Mouse (Mus musculus): ENCODE data around the gene Golga4. TPM values are rescaled to one million over a fixed set of nuclear protein-coding genes. Genes with fewer than 3 reads are reported as not detected.

The Golga4 gene
- polyA plus RNA-seq, 1 experiment: 23.1 TPM

DNA sequence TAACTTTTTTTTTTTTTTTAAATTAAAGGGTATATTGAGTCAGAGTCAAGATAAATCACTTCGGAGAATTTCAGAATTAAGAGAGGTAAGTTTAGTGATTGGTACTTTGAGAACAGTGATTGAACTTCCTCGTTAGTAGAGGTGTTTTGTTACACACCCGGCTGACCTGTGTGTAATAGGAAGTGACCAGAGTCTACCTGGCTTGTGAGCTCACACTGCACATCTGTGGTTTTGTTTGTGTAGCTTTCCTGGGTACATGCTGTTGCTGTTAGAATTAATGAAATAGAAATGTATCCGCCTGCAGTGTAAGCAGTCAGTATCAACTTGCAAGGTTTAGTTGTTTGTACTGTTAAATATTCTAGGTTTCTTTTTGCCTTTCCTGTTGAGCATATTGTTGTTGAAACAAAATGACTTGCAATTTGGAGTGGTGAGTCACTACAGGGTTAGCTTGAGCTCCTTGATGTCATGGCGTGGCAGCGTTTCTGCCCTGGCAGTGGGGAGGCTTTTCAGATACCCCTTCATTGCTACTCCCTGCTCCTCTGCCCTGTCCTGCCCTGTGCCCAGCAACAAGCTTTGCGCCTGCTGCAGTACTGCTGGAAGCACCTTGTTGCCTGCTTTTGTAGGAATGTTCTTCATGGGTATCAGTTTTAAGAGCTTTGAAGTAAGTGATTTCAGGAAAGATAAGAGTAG, 26.6 kb downstream of the Golga4 start:
- no peak for DNase-seq

DNA sequence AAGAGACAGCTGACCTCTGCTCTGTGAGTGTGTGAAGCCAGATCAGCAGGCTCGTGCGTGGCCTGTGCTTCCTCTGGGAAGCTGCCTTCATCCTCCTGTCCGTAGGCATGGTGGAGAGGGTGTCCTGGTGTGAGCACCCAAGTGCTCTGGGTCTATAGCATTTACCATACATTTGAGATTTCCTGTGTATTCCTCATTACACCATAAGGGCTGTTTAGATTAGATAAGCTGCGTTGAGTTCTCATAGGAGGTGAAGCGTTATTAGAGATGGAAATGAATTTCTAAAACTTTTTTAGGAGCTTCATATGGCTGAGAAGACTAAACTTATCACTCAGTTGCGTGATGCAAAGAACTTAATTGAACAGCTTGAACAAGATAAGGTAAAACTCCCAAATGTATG, 30.9 kb downstream of the Golga4 start:
- WGBS: 88% methylated on average over 6 of the region's 6 CpGs
- Histone ChIP-seq H3K27me3 (replicated peaks; ENCODE audit: control insufficient read depth, insufficient read depth, low read length) (no peaks in the 10 kb centered on the region), H3K27ac (ENCODE audit: insufficient read depth, low read depth, low read length) (no peak overlapping the region), H3K36me3 (ENCODE audit: control insufficient read depth, insufficient read depth, low read length) (peaks cover 7% of the 10 kb centered on the region), H3K4me1 (ENCODE audit: control insufficient read depth, insufficient read depth, low read length) (no peaks in the 10 kb centered on the region), H3K4me3 (ENCODE audit: insufficient read depth, low read depth, low read length) (no peak overlapping the region)
- no peak for TF ChIP-seq CTCF (conservative IDR thresholded peaks at IDR 0.05; ENCODE audit: insufficient read depth, insufficient read length, low read depth, low read length)
- no peak for TF ChIP-seq POLR2A (IDR thresholded peaks at IDR 0.05; ENCODE audit: low read depth, low read length)
- DNase-seq: no peak

More for the DNA sequence above, 26.6 kb downstream of the Golga4 start:
- Histone ChIP-seq H3K36me3 (ENCODE audit: control insufficient read depth, insufficient read depth, low read length) (peaks cover 6% of the 10 kb centered on the region), H3K27me3 (replicated peaks; ENCODE audit: control insufficient read depth, insufficient read depth, low read length) (no peaks in the 10 kb centered on the region), H3K4me1 (ENCODE audit: control insufficient read depth, insufficient read depth, low read length) (no peaks in the 10 kb centered on the region), H3K4me3 (ENCODE audit: insufficient read depth, low read depth, low read length) (no peak overlapping the region), H3K27ac (ENCODE audit: insufficient read depth, low read depth, low read length) (no peak overlapping the region)
- TF ChIP-seq POLR2A (IDR thresholded peaks at IDR 0.05; ENCODE audit: low read depth, low read length) (no peak), CTCF (conservative IDR thresholded peaks at IDR 0.05; ENCODE audit: insufficient read depth, insufficient read length, low read depth, low read length) (no peak)
- 83% methylated on average over 7 of the region's 7 CpGs for WGBS

DNA sequence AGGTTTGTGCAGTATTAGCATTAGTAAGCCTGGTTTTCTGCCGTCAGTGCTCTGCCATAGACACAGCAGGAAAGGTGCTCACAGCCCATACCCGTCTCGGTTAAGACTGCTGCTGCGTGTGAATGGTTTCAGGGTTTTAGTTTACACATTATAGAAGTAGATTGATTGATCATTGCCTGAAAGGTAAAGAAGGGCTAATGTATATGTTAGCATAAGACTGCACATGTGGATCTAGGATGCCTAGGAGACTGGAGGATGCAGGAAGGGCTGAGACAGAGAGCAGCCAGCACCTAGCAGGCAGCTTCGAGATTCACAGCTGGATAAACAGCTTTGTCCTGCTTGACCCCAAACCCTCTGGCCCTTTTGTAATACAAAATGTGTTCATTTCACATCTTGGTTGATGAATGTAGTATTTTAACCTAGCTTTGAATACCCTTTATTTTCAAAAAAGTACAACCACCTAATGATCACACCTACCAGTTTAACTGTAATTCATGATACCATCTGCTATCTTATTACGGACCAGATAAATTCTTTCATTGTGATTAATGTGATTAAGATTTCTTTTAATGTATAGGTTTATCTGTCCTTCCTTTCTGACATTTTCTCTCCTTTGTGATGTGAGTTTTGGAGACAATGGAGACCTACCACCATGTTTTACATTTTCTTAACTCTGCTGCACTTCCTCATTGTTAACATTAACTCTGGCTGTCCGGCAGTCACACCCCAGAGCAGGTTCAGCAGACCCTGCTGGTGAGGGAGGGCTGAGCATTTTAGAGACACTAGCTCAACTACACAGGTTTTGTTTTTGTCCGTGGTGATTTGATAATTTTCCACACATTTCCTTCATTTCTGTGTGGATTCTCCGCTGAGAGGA, 31.6 kb downstream of the Golga4 start:
- peaks cover 7% of the 10 kb centered on the region for H3K36me3 ChIP-seq (ENCODE audit: control insufficient read depth, insufficient read depth, low read length)
- H3K27ac ChIP-seq (ENCODE audit: insufficient read depth, low read depth, low read length): no peak overlapping the region
- H3K4me1 ChIP-seq (ENCODE audit: control insufficient read depth, insufficient read depth, low read length): no peaks in the 10 kb centered on the region
- no peak for DNase-seq
- no peaks in the 10 kb centered on the region for H3K27me3 ChIP-seq (replicated peaks; ENCODE audit: control insufficient read depth, insufficient read depth, low read length)
- TF ChIP-seq CTCF (conservative IDR thresholded peaks at IDR 0.05; ENCODE audit: insufficient read depth, insufficient read length, low read depth, low read length): no peak
- TF ChIP-seq POLR2A (IDR thresholded peaks at IDR 0.05; ENCODE audit: low read depth, low read length): no peak
- WGBS: 83% methylated on average over 9 of the region's 9 CpGs
- no peak overlapping the region for H3K4me3 ChIP-seq (ENCODE audit: insufficient read depth, low read depth, low read length)

- DNase-seq: no peak
- no peak overlapping the region for H3K4me3 ChIP-seq (ENCODE audit: insufficient read depth, low read depth, low read length)
- no peaks in the 10 kb centered on the region for H3K4me1 ChIP-seq (ENCODE audit: control insufficient read depth, insufficient read depth, low read length)
- no peaks in the 10 kb centered on the region for H3K27me3 ChIP-seq (replicated peaks; ENCODE audit: control insufficient read depth, insufficient read depth, low read length)
- no peak overlapping the region for H3K27ac ChIP-seq (ENCODE audit: insufficient read depth, low read depth, low read length)
- WGBS: 70% methylated on average over 8 of the region's 8 CpGs
- H3K36me3 ChIP-seq (ENCODE audit: control insufficient read depth, insufficient read depth, low read length): peaks cover 6% of the 10 kb centered on the region
- TF ChIP-seq POLR2A (IDR thresholded peaks at IDR 0.05; ENCODE audit: low read depth, low read length): no peak
Observed at GRCm38 (mm10) chr9:118541851-118542250, 35.8 kb downstream of the Golga4 start.

GRCm38 (mm10) chr9:118545146-118545545, 39.1 kb downstream of the Golga4 start:
- H3K27me3 ChIP-seq (replicated peaks; ENCODE audit: control insufficient read depth, insufficient read depth, low read length): no peaks in the 10 kb centered on the region
- no peaks in the 10 kb centered on the region; the same call in none of the 2 replicates for H3K36me3 ChIP-seq (ENCODE audit: control insufficient read depth, insufficient read depth, low read length)
- TF ChIP-seq POLR2A (IDR thresholded peaks at IDR 0.05; ENCODE audit: low read depth, low read length) (no peak), CTCF (conservative IDR thresholded peaks at IDR 0.05; ENCODE audit: insufficient read depth, insufficient read length, low read depth, low read length) (no peak)
- 61% methylated on average over 6 of the region's 6 CpGs for WGBS
- DNase-seq: no peak
- H3K4me3 ChIP-seq (ENCODE audit: insufficient read depth, low read depth, low read length): no peak overlapping the region
- H3K27ac ChIP-seq (ENCODE audit: insufficient read depth, low read depth, low read length): no peak overlapping the region
- no peaks in the 10 kb centered on the region for H3K4me1 ChIP-seq (ENCODE audit: control insufficient read depth, insufficient read depth, low read length)

DNA sequence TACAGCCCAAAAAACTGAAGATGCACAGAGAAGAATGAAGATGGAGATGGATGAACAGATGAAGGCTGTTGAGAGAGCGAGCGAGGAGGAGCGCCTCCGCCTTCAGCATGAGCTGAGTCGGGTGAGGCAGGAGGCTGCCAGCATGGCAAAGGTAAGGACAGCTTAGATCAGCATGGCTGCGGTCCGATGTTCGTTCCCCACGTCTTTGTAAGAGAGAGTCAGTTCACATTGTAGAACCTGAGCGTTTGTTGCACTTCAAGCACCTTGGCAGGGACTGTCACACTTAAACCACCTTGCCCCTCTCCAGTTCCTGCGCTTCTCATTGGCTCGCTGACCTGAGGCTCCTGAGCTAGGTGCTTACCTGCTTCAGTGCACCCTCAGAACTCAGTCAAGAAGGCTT, 42.6 kb downstream of the Golga4 start:
- Histone ChIP-seq H3K27me3 (replicated peaks; ENCODE audit: control insufficient read depth, insufficient read depth, low read length) (no peaks in the 10 kb centered on the region), H3K36me3 (ENCODE audit: control insufficient read depth, insufficient read depth, low read length) (peaks cover 2% of the 10 kb centered on the region), H3K4me3 (ENCODE audit: insufficient read depth, low read depth, low read length) (no peak overlapping the region), H3K4me1 (ENCODE audit: control insufficient read depth, insufficient read depth, low read length) (no peaks in the 10 kb centered on the region), H3K27ac (ENCODE audit: insufficient read depth, low read depth, low read length) (no peak overlapping the region)
- TF ChIP-seq POLR2A (IDR thresholded peaks at IDR 0.05; ENCODE audit: low read depth, low read length) (no peak), CTCF (conservative IDR thresholded peaks at IDR 0.05; ENCODE audit: insufficient read depth, insufficient read length, low read depth, low read length) (no peak)
- no peak for DNase-seq
- 96% methylated on average over 12 of the region's 12 CpGs for WGBS

All from kidney, adult 2 months (tissue).